Mouse (Mus musculus) hindbrain, embryonic 16.5 days (tissue): ENCODE measurements around the gene Mtss1l. TPM values are rescaled to one million over a fixed set of nuclear protein-coding genes. Genes with fewer than 3 reads are reported as not detected.

ENCODE experiments used
- ATAC-seq: fragments of 200-750 bp; cut with Nextera tagmentation; 2 replicates; pipeline ENCODE4 v1.8.0; 2017; ENCODE audit warnings: moderate TSS enrichment, moderate library complexity
- H3K27ac ChIP-seq: fragments of 300-500 bp; sonication (generic); 2 replicates; pipeline ENCODE4 v1.5.1; 2014; ENCODE audit warnings: low read depth, mild to moderate bottlenecking, control low read depth, low read length, moderate library complexity
- H3K27me3 ChIP-seq: fragments of 300-500 bp; sonication (generic); replicated peaks from 2 replicates; pipeline ENCODE4 v1.6.1; 2014; ENCODE audit warnings: low read length; ENCODE audit not compliant: control insufficient read depth, insufficient read depth
- H3K36me3 ChIP-seq: fragments of 300-500 bp; sonication (generic); 2 replicates; pipeline ENCODE4 v1.6.1; 2014; ENCODE audit warnings: mild to moderate bottlenecking, low read length, moderate library complexity, mixed read lengths; ENCODE audit not compliant: control insufficient read depth, insufficient read depth
- H3K4me1 ChIP-seq: fragments of 300-500 bp; sonication (generic); 2 replicates; pipeline ENCODE4 v1.6.1; 2014; ENCODE audit warnings: low read depth, low read length; ENCODE audit not compliant: control insufficient read depth, insufficient read depth
- H3K4me2 ChIP-seq: fragments of 300-500 bp; sonication (generic); 2 replicates; pipeline ENCODE4 v1.6.1; 2014; ENCODE audit warnings: mild to moderate bottlenecking, low read length, control low read depth, moderate library complexity
- H3K4me3 ChIP-seq: fragments of 300-500 bp; sonication (generic); 2 replicates; pipeline ENCODE4 v1.5.1; 2014; ENCODE audit warnings: mild to moderate bottlenecking, low read length, control low read depth, moderate library complexity
- H3K9ac ChIP-seq: fragments of 300-500 bp; sonication (generic); 2 replicates; pipeline ENCODE4 v1.6.1; 2014; ENCODE audit warnings: low read depth, mild to moderate bottlenecking, control low read depth, low read length, moderate library complexity
- H3K9me3 ChIP-seq: fragments of 300-500 bp; sonication (generic); 2 replicates; pipeline ENCODE4 v1.6.1; 2014; ENCODE audit warnings: mild to moderate bottlenecking, low read length, moderate library complexity; ENCODE audit not compliant: control insufficient read depth
- WGBS: fragments of 180-500 bp; shearing (Covaris S2); extraction: QIAGEN DNeasy Blood & Tissue Kit; methylation state at CpG from one replicate; pipeline ENCODE4 v1.1.7; 2014; 5-methylcytosine and 5-hydroxymethylcytosine counted together
- polyA plus RNA-seq: library from polyadenylated mRNA; unstranded; fragments of >200 nt; fragmentation: Nextera tagmentation; extraction: Ambion mirVana; gene quantifications from 2 replicates; pipeline ENCODE4 v1.2.1, GENCODE M21; 2015

Mtss1l gene
- polyA plus RNA-seq, 1 experiment from 2014 or later: 28.8 TPM

- H3K36me3 ChIP-seq: peaks cover 29% of the 10 kb centered on the region
- ATAC-seq: no peak
- H3K9ac ChIP-seq: peak overlapping the region; percentile 99
- H3K4me1 ChIP-seq: peaks cover 60% of the 10 kb centered on the region
- peak overlapping the region; percentile 81 for H3K27ac ChIP-seq
- H3K27me3 ChIP-seq: no peaks in the 10 kb centered on the region
- peak overlapping the region; percentile 96 for H3K4me2 ChIP-seq
- 72% methylated on average over 3 of the region's 3 CpGs for WGBS
- H3K9me3 ChIP-seq: no peaks in the 10 kb centered on the region
- no peak overlapping the region; the same call in 1 of the 2 replicates for H3K4me3 ChIP-seq
Observed at GRCm38 (mm10) chr8:110724493-110724892, 3.2 kb downstream of the Mtss1l start.

GRCm38 (mm10) chr8:110725084-110725838, 4.0 kb downstream of the Mtss1l start:
- peak; percentile 45 for ATAC-seq
- no peaks in the 10 kb centered on the region for H3K9me3 ChIP-seq
- H3K27me3 ChIP-seq: no peaks in the 10 kb centered on the region
- H3K27ac ChIP-seq: peak overlapping the region; percentile 81
- peak overlapping the region; percentile 47 for H3K9ac ChIP-seq
- 31% methylated on average over 7 of the region's 7 CpGs for WGBS
- peak overlapping the region; percentile 96 for H3K4me2 ChIP-seq
- H3K36me3 ChIP-seq: peaks cover 36% of the 10 kb centered on the region
- peak overlapping the region; percentile 2; the same call in 1 of the 2 replicates for H3K4me3 ChIP-seq
- H3K4me1 ChIP-seq: peaks cover 53% of the 10 kb centered on the region

DNA sequence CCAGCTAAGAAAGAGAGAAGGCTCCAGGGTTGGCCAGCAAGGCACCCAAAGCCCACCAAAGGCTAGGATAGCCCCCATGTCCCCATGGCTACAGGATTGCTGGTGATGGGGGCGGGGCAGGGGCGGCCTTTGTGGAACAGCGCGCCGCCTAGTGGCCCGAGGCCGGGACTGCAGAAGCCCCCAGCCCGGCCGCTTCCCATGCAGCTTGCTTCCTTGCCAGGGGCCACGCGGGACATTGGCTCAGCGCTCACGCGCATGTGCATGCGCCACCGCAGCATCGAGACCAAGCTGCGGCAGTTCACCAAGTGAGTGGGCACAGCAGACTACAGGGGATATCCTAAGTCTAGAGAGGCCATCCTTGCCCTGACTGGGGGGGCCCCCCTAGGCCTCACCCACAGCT, 5.6 kb downstream of the Mtss1l start:
- Histone ChIP-seq H3K27me3 (no peaks in the 10 kb centered on the region), H3K4me1 (peaks cover 47% of the 10 kb centered on the region), H3K9ac (peak overlapping the region; percentile 33; the same call in 1 of the 2 replicates), H3K9me3 (no peaks in the 10 kb centered on the region), H3K4me2 (no peak overlapping the region; the same call in 1 of the 2 replicates), H3K36me3 (peaks cover 42% of the 10 kb centered on the region), H3K27ac (no peak overlapping the region), H3K4me3 (no peak overlapping the region)
- ATAC-seq: peak; percentile 8; the same call in 1 of the 2 replicates
- WGBS: 10% methylated on average over 18 of the region's 18 CpGs

GRCm38 (mm10) chr8:110731346-110731859, 10.1 kb downstream of the Mtss1l start:
- no peak overlapping the region for H3K4me3 ChIP-seq

DNA sequence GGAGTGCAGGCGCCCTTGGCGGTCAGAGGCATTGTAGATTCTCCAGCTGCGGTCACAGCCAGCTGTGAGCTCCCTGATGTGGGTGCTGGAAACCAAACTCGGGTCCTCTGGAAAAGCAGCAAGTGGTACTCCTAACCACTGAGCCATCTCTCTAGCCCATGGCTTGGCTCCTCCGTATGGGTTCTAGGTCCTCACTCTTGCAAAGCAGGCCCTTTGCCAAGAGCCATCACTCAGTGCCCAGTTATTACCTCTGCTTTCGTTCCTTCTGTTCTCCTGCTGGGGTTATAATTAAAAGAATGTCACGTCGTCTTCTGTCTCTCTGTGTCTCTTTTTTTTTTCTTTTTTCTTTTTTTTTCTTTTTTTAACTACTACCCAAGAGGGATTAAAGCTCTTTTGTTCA, 11.8 kb downstream of the Mtss1l start:
- Histone ChIP-seq H3K4me2 (no peak overlapping the region), H3K9me3 (no peaks in the 10 kb centered on the region), H3K4me1 (no peaks in the 10 kb centered on the region), H3K4me3 (no peak overlapping the region), H3K27ac (no peak overlapping the region), H3K36me3 (peaks cover 61% of the 10 kb centered on the region), H3K27me3 (no peaks in the 10 kb centered on the region), H3K9ac (no peak overlapping the region)
- ATAC-seq: no peak
- 78% methylated on average over 8 of the region's 8 CpGs for WGBS

More at GRCm38 (mm10) chr8:110731346-110731859, 10.1 kb downstream of the Mtss1l start:
- 91% methylated on average over 8 of the region's 8 CpGs for WGBS
- Histone ChIP-seq H3K36me3 (peaks cover 64% of the 10 kb centered on the region), H3K4me2 (no peak overlapping the region), H3K27ac (no peak overlapping the region), H3K9ac (no peak overlapping the region), H3K27me3 (no peaks in the 10 kb centered on the region), H3K9me3 (no peaks in the 10 kb centered on the region), H3K4me1 (peaks cover 9% of the 10 kb centered on the region)
- no peak for ATAC-seq

GRCm38 (mm10) chr8:110738591-110739195, 17.4 kb downstream of the Mtss1l start:
- ATAC-seq: no peak
- no peak overlapping the region for H3K4me3 ChIP-seq
- peaks cover 37% of the 10 kb centered on the region for H3K36me3 ChIP-seq
- no peaks in the 10 kb centered on the region for H3K4me1 ChIP-seq
- no peaks in the 10 kb centered on the region for H3K9me3 ChIP-seq
- WGBS: 91% methylated on average over 35 of the region's 35 CpGs
- H3K4me2 ChIP-seq: no peak overlapping the region
- H3K27me3 ChIP-seq: no peaks in the 10 kb centered on the region
- no peak overlapping the region for H3K9ac ChIP-seq
- no peak overlapping the region for H3K27ac ChIP-seq

- peaks cover 27% of the 10 kb centered on the region for H3K36me3 ChIP-seq
- no peaks in the 10 kb centered on the region for H3K4me1 ChIP-seq
- H3K4me3 ChIP-seq: no peak overlapping the region
- H3K27ac ChIP-seq: no peak overlapping the region
- 88% methylated on average over 5 of the region's 5 CpGs for WGBS
- no peak overlapping the region for H3K9ac ChIP-seq
- no peak for ATAC-seq
- H3K27me3 ChIP-seq: no peaks in the 10 kb centered on the region
- H3K9me3 ChIP-seq: no peaks in the 10 kb centered on the region
- H3K4me2 ChIP-seq: no peak overlapping the region
Observed at GRCm38 (mm10) chr8:110740629-110741175, 19.4 kb downstream of the Mtss1l start.

- Histone ChIP-seq H3K36me3 (peaks cover 20% of the 10 kb centered on the region), H3K4me1 (no peaks in the 10 kb centered on the region), H3K27me3 (no peaks in the 10 kb centered on the region), H3K9ac (no peak overlapping the region), H3K27ac (no peak overlapping the region; the same call in 1 of the 2 replicates), H3K9me3 (no peaks in the 10 kb centered on the region), H3K4me3 (no peak overlapping the region), H3K4me2 (no peak overlapping the region)
- WGBS: 76% methylated on average over 15 of the region's 15 CpGs
- no peak for ATAC-seq
Observed at GRCm38 (mm10) chr8:110741816-110742451, 20.7 kb downstream of the Mtss1l start.

GRCm38 (mm10) chr8:110742452-110742818, 21.2 kb downstream of the Mtss1l start:
- H3K4me2 ChIP-seq: no peak overlapping the region
- no peak overlapping the region for H3K27ac ChIP-seq
- peaks cover 15% of the 10 kb centered on the region for H3K36me3 ChIP-seq
- H3K4me1 ChIP-seq: no peaks in the 10 kb centered on the region
- H3K27me3 ChIP-seq: no peaks in the 10 kb centered on the region
- ATAC-seq: no peak
- H3K4me3 ChIP-seq: no peak overlapping the region
- WGBS: 91% methylated on average over 5 of the region's 5 CpGs
- no peak overlapping the region for H3K9ac ChIP-seq
- no peaks in the 10 kb centered on the region for H3K9me3 ChIP-seq
